Mouse (Mus musculus): ENCODE results near the gene Thoc5.

Gene Thoc5

GRCm38 (mm10) chr11:4974376-4975122 is 79.4 kb downstream of the Thoc5 start:
- DNase-seq (ENCODE audit: low read depth, low spot score), result no peak

GRCm38 (mm10) chr11:4975623-4976022 is 80.5 kb downstream of the Thoc5 start:
- peak; percentile 87 for DNase-seq (ENCODE audit: low read depth, low spot score)

Measured in R1 (cell line).